Mouse (Mus musculus): ENCODE measurements around the gene Dnaaf3.

Gene Dnaaf3

GRCm38 (mm10) chr7:4509863-4510608 lies 22.2 kb downstream of the Dnaaf3 start:
- ChIA-PET CTCF (interaction anchor here (0.6 to 10.7 kb wide), 55 partner anchors 8 to 865 kb away, joined by 3 to 219 read pairs (median 4); partner anchors contain the start of genes Ppp1r12c (in 4 of the 4), Tnni3 (in 4 of the 4), Dnaaf3 (in 2 of the 4) and Cnot3 (in 1 of the 4)), POLR2A (interaction anchor here in 3 of 4 experiments (0.5 to 4.2 kb wide), 43 partner anchors 8 to 865 kb away, joined by 3 to 42 read pairs (median 4); partner anchors contain the start of genes Ppp1r12c (in 3 of the 3), Tnni3 (in 3 of the 3), Cox6b2 (in 2 of the 3) and Dnaaf3 (in 2 of the 3))

- ChIA-PET CTCF (interaction anchor here (0.5 to 10.7 kb wide), 51 partner anchors 8 to 1767 kb away, joined by 3 to 219 read pairs (median 5); partner anchors contain the start of genes Tnni3 (in 4 of the 4), Tnnt1 (in 2 of the 4), Cnot3 (in 1 of the 4) and Cox6b2 (in 1 of the 4)), POLR2A (interaction anchor here in 3 of 4 experiments (0.6 to 4.2 kb wide), 28 partner anchors 8 to 864 kb away, joined by 3 to 42 read pairs (median 4); partner anchors contain the start of genes Tnni3 (in 2 of the 3), Cnot3 (in 1 of the 3), Cox6b2 (in 1 of the 3) and Dnaaf3 (in 1 of the 3))
Measured at GRCm38 (mm10) chr7:4508739-4509116, 23.5 kb downstream of the Dnaaf3 start.

- POLR2A ChIA-PET: interaction anchor here in 3 of 4 experiments (0.6 to 4.2 kb wide), 24 partner anchors 8 to 846 kb away, joined by 3 to 42 read pairs (median 4); partner anchors contain the start of genes Tnni3 (in 2 of the 3), Tnnt1 (in 2 of the 3), Ube2s (in 2 of the 3) and Cox6b2 (in 1 of the 3)
- CTCF ChIA-PET: interaction anchor here (0.5 to 10.7 kb wide), 49 partner anchors 8 to 1767 kb away, joined by 3 to 219 read pairs (median 4); partner anchors contain the start of genes Tnni3 (in 3 of the 4), Tnnt1 (in 2 of the 4), Cnot3 (in 1 of the 4) and Cox6b2 (in 1 of the 4)
Measured at GRCm38 (mm10) chr7:4508062-4508738, 24.1 kb downstream of the Dnaaf3 start.

- POLR2A ChIA-PET: interaction anchor here in 3 of 4 experiments (0.6 to 4.2 kb wide), 7 partner anchors 9 to 800 kb away, joined by 3 to 42 read pairs (median 5); partner anchors contain the start of genes Dnaaf3 (in 1 of the 3), Tnni3 (in 1 of the 3), Tnnt1 (in 1 of the 3) and Ube2s (in 1 of the 3)
- CTCF ChIA-PET: interaction anchor here in 2 of 4 experiments (1.9 to 10.7 kb wide), 4 partner anchors 9 to 17 kb away, joined by 7 to 219 read pairs (median 16); partner anchors contain the start of genes Tnnt1 (in 2 of the 2) and Tnni3 (in 1 of the 2)
Measured at GRCm38 (mm10) chr7:4507220-4507619, 25.0 kb downstream of the Dnaaf3 start.

- POLR2A ChIA-PET: interaction anchor here in 3 of 4 experiments (0.7 to 1.4 kb wide), 4 partner anchors 11 to 813 kb away, joined by 3 to 9 read pairs (median 7); partner anchors contain the start of genes Fiz1 (in 1 of the 3) and Zfp524 (in 1 of the 3)
- CTCF ChIA-PET: interaction anchor here in 1 of 4 experiments (0.7 to 1.6 kb wide), 2 partner anchors 9 to 15 kb away, joined by 3 read pairs; no protein-coding TSS in a partner anchor
Measured at GRCm38 (mm10) chr7:4504646-4505435, 27.4 kb downstream of the Dnaaf3 start.

- CTCF ChIA-PET: interaction anchor here in 2 of 4 experiments (1.6 kb wide), 2 partner anchors 9 to 20 kb away, joined by 3 to 5 read pairs; partner anchors contain the start of gene Tnni3 (in 1 of the 2)
- POLR2A ChIA-PET: interaction anchor here in 2 of 4 experiments (0.7 to 1.6 kb wide), 5 partner anchors 9 to 291 kb away, joined by 3 to 6 read pairs (median 3); no protein-coding TSS in a partner anchor
Measured at GRCm38 (mm10) chr7:4503858-4504257, 28.4 kb downstream of the Dnaaf3 start.

GRCm38 (mm10) chr7:4503100-4503499 lies 29.2 kb downstream of the Dnaaf3 start:
- ChIA-PET POLR2A (interaction anchor here (0.6 to 3.1 kb wide), 21 partner anchors 10 to 858 kb away, joined by 3 to 46 read pairs (median 7); partner anchors contain the start of genes Leng8 (in 2 of the 4), Tnni3 (in 2 of the 4), Cnot3 (in 1 of the 4) and Kmt5c (in 1 of the 4)), CTCF (interaction anchor here in 3 of 4 experiments (0.6 to 2.4 kb wide), 5 partner anchors 10 to 372 kb away, joined by 3 to 13 read pairs (median 5); partner anchors contain the start of gene Tnni3 (in 1 of the 3))

GRCm38 (mm10) chr7:4502421-4503090 lies 29.7 kb downstream of the Dnaaf3 start:
- POLR2A ChIA-PET: interaction anchor here (0.5 to 3.1 kb wide), 75 partner anchors 7 to 1264 kb away, joined by 3 to 46 read pairs (median 5); partner anchors contain the start of genes Leng8 (in 3 of the 4), Tnni3 (in 3 of the 4), Cox6b2 (in 2 of the 4) and Dnaaf3 (in 2 of the 4)
- CTCF ChIA-PET: interaction anchor here in 3 of 4 experiments (0.6 to 2.4 kb wide), 18 partner anchors 7 to 886 kb away, joined by 3 to 21 read pairs (median 5); partner anchors contain the start of genes Tnni3 (in 2 of the 3), Ndufa3 (in 1 of the 3) and Tnnt1 (in 1 of the 3)

GRCm38 (mm10) chr7:4501558-4502397 lies 30.5 kb downstream of the Dnaaf3 start, which contains the start of gene Ppp1r12c:
Ppp1r12c (minus strand) TSS chr7:4501680.
- ChIA-PET CTCF (interaction anchor here (0.5 to 2.4 kb wide), 28 partner anchors 8 to 885 kb away, joined by 3 to 21 read pairs (median 4); partner anchors contain the start of genes Tnni3 (in 2 of the 4), Ndufa3 (in 1 of the 4) and Tnnt1 (in 1 of the 4)), POLR2A (interaction anchor here (0.6 to 3.1 kb wide), 85 partner anchors 8 to 1263 kb away, joined by 3 to 46 read pairs (median 5); partner anchors contain the start of genes Leng8 (in 3 of the 4), Rpl28 (in 3 of the 4), Tnni3 (in 3 of the 4) and Ube2s (in 3 of the 4))

GRCm38 (mm10) chr7:4500892-4501471 lies 31.3 kb downstream of the Dnaaf3 start:
- CTCF ChIA-PET: interaction anchor here (0.5 to 2.4 kb wide), 18 partner anchors 8 to 884 kb away, joined by 3 to 21 read pairs (median 6); partner anchors contain the start of genes Ndufa3 (in 1 of the 4) and Tnni3 (in 1 of the 4)
- POLR2A ChIA-PET: interaction anchor here (0.7 to 3.1 kb wide), 59 partner anchors 7 to 922 kb away, joined by 3 to 46 read pairs (median 5); partner anchors contain the start of genes Ube2s (in 3 of the 4), Dnaaf3 (in 2 of the 4), Leng8 (in 2 of the 4) and Mboat7 (in 2 of the 4)

GRCm38 (mm10) chr7:4499034-4499433 lies 33.2 kb downstream of the Dnaaf3 start:
- ChIA-PET CTCF (interaction anchor here in 2 of 4 experiments (1.4 to 1.9 kb wide), 2 partner anchors 10 to 14 kb away, joined by 7 to 12 read pairs; no protein-coding TSS in a partner anchor), POLR2A (interaction anchor here in 2 of 4 experiments (0.8 to 1.5 kb wide), 15 partner anchors 8 to 375 kb away, joined by 3 to 6 read pairs (median 4); partner anchors contain the start of genes Tnnt1 (in 1 of the 2) and Ube2s (in 1 of the 2))

GRCm38 (mm10) chr7:4498251-4498650 lies 34.0 kb downstream of the Dnaaf3 start:
- POLR2A ChIA-PET: interaction anchor here in 2 of 4 experiments (0.6 to 1.5 kb wide), 12 partner anchors 8 to 1127 kb away, joined by 3 to 6 read pairs (median 4); partner anchors contain the start of genes Tnnt1 (in 1 of the 2) and Ube2s (in 1 of the 2)
- CTCF ChIA-PET: interaction anchor here in 2 of 4 experiments (1.4 to 1.9 kb wide), 2 partner anchors 11 to 15 kb away, joined by 7 to 12 read pairs; no protein-coding TSS in a partner anchor

- CTCF ChIA-PET: interaction anchor here in 2 of 4 experiments (1.6 to 4.4 kb wide), 2 partner anchors 12 to 19 kb away, joined by 3 to 23 read pairs; no protein-coding TSS in a partner anchor
- POLR2A ChIA-PET: interaction anchor here in 1 of 4 experiments (0.6 to 1.5 kb wide), 4 partner anchors 16 to 349 kb away, joined by 3 to 5 read pairs (median 4); no protein-coding TSS in a partner anchor
Measured at GRCm38 (mm10) chr7:4497271-4497903, 34.9 kb downstream of the Dnaaf3 start.

All from embryonic stem cell, embryonic (primary cell).